Mouse (Mus musculus): ENCODE measurements around the gene Taf6l.

DNA sequence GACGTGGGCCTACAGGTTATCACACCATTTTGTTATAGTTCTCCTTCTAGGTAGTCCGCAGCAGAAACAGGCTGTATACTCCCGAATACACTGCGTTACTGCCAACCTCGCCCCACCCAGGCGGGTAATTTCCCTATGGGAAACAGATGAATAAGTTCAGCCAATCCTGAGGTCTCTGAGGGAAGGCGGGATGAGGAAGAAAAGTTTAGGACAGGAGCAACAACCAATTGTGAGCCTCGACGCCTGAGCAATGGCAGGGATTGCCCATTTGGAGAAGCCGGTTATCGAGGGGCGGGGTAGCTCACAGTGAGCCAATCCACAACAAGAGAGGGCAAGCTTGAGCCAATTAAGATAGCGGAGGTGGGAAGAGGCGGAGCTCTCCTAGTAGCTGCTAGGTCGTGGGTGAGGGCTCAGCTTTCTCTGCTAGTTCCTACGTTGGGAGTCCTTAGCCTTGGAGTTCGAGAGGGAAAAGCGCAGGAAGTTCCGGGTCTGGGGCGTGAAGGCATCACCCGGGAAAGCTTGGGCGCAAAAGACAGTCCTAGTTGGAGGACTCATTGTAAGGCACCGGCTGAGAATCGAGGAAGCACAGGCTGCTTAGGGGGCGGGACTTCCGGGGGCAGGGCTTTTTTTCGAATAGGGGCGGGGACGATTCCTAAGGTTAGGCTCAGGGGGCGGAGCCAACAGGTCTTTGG, 16.1 kb upstream of the Taf6l start, which contains the start of gene Zbtb3:
- no peak for TF ChIP-seq CTCF (IDR thresholded peaks at IDR 0.05; ENCODE audit: low read depth)
- no peak for TF ChIP-seq EP300 (optimal IDR thresholded peaks at IDR 0.05)
